Mouse (Mus musculus) MEL (cell line): ENCODE data around the gene Fam20c. TPM values are rescaled to one million over a fixed set of nuclear protein-coding genes. Genes with fewer than 3 reads are reported as not detected.

Experiments
- DNase-seq: peaks from one replicate; pipeline ENCODE4 v3.0.0; 2011; ENCODE audit warnings: low read depth, low spot score
- H3K27ac ChIP-seq: 2 replicates; pipeline ENCODE4 v1.5.1; 2012; ENCODE audit warnings: low read depth, mild to moderate bottlenecking, control low read depth, low read length, moderate library complexity; ENCODE audit not compliant: control insufficient read depth
- H3K27me3 ChIP-seq, 2 experiments: fragments of 150-350 bp in 1 of 2; sonication (generic) in 1 of 2; 2 replicates each; pipeline ENCODE4 v1.6.1; 2012; ENCODE audit warnings: low read length in 2 of 2, mild to moderate bottlenecking in 2 of 2, improper control_type of control experiment in 1 of 2, moderate library complexity in 1 of 2; ENCODE audit not compliant: insufficient read depth in 2 of 2, control insufficient read depth in 1 of 2
- H3K36me3 ChIP-seq, 2 experiments: 2 replicates each; pipeline ENCODE4 v1.6.1; 2012 to 2014; ENCODE audit warnings: low read length in 2 of 2, improper control_type of control experiment in 1 of 2, inconsistent platforms in 1 of 2, mild to moderate bottlenecking in 1 of 2; ENCODE audit not compliant: insufficient read depth in 2 of 2, control insufficient read depth in 1 of 2
- H3K4me1 ChIP-seq, 2 experiments: fragments of 150-350 bp in 1 of 2; sonication (generic) in 1 of 2; 2 replicates each; pipeline ENCODE4 v1.6.1; 2012; ENCODE audit warnings: low read length in 2 of 2, improper control_type of control experiment in 1 of 2, mild to moderate bottlenecking in 1 of 2; ENCODE audit not compliant: insufficient read depth in 2 of 2, control insufficient read depth in 1 of 2
- H3K4me3 ChIP-seq, 2 experiments: fragments of 150-350 bp in 1 of 2; sonication (generic) in 1 of 2; 2 replicates each; pipeline ENCODE4 v1.5.1; 2012; ENCODE audit warnings: low read depth in 2 of 2, low read length in 2 of 2, mild to moderate bottlenecking in 2 of 2, moderate library complexity in 2 of 2, control low read depth in 1 of 2, improper control_type of control experiment in 1 of 2; ENCODE audit not compliant: control insufficient read depth in 1 of 2, insufficient read depth in 1 of 2
- H3K79me2 ChIP-seq: 2 replicates; pipeline ENCODE4 v1.6.1; 2012; ENCODE audit warnings: mild to moderate bottlenecking, low read length, moderate library complexity; ENCODE audit not compliant: control insufficient read depth, poor library complexity, insufficient read depth
- H3K9ac ChIP-seq: 2 replicates; pipeline ENCODE4 v1.6.1; 2012; ENCODE audit warnings: low read depth, mild to moderate bottlenecking, control low read depth, low read length, moderate library complexity; ENCODE audit not compliant: control insufficient read depth, poor library complexity, severe bottlenecking
- H3K9me3 ChIP-seq: fragments of 150-350 bp; sonication (generic); replicated peaks from 2 replicates; pipeline ENCODE4 v1.6.1; 2012; ENCODE audit warnings: mild to moderate bottlenecking, low read length, improper control_type of control experiment, moderate library complexity; ENCODE audit not compliant: insufficient read depth
- BHLHE40 ChIP-seq: IDR thresholded peaks from 2 replicates; pipeline ENCODE4 v1.6.1; 2012; ENCODE audit warnings: low read depth, mild to moderate bottlenecking, inconsistent platforms, low read length, improper control_type of control experiment, borderline replicate concordance
- CHD1 ChIP-seq: IDR thresholded peaks from 2 replicates; pipeline ENCODE4 v1.6.1; 2012; ENCODE audit warnings: low read depth, mild to moderate bottlenecking, inconsistent platforms, low read length, improper control_type of control experiment
- CHD2 ChIP-seq: IDR thresholded peaks from 2 replicates; pipeline ENCODE4 v1.6.1; 2011; ENCODE audit warnings: low read length, improper control_type of control experiment
- CTCF ChIP-seq, 3 experiments: IDR thresholded peaks in 2 of 3; conservative IDR thresholded peaks in 1 of 3; 2 replicates each; pipeline ENCODE4 v1.5.1; 2011 to 2012; ENCODE audit warnings: low read length in 3 of 3, low read depth in 2 of 3, mild to moderate bottlenecking in 2 of 3, improper control_type of control experiment in 1 of 3, inconsistent platforms in 1 of 3, mixed read lengths in 1 of 3, moderate library complexity in 1 of 3; ENCODE audit not compliant: control insufficient read depth in 1 of 3, insufficient read depth in 1 of 3, poor library complexity in 1 of 3, severe bottlenecking in 1 of 3
- ETS1 ChIP-seq: IDR thresholded peaks from 2 replicates; pipeline ENCODE4 v1.6.1; 2012; ENCODE audit warnings: low read depth, mild to moderate bottlenecking, inconsistent platforms, low read length, improper control_type of control experiment, moderate library complexity
- HCFC1 ChIP-seq: IDR thresholded peaks from 2 replicates; pipeline ENCODE4 v1.6.1; 2012; ENCODE audit warnings: low read depth, mild to moderate bottlenecking, inconsistent platforms, low read length, improper control_type of control experiment, moderate library complexity
- KAT2A ChIP-seq: conservative IDR thresholded peaks from 2 replicates; pipeline ENCODE4 v1.6.1; 2012; ENCODE audit warnings: low read depth, low read length, improper control_type of control experiment, inconsistent platforms
- MEF2A ChIP-seq: IDR thresholded peaks from 2 replicates; pipeline ENCODE4 v1.6.1; 2014; ENCODE audit warnings: low read depth, mild to moderate bottlenecking, inconsistent platforms, low read length, improper control_type of control experiment; ENCODE audit not compliant: poor library complexity, insufficient replicate concordance, severe bottlenecking; ENCODE audit errors: extremely low read depth
- MYB ChIP-seq: IDR thresholded peaks from 2 replicates; pipeline ENCODE4 v1.6.1; 2011; ENCODE audit warnings: mild to moderate bottlenecking, low read depth, low read length, improper control_type of control experiment
- MYC ChIP-seq: IDR thresholded peaks from 2 replicates; pipeline ENCODE4 v1.6.1; 2011; ENCODE audit warnings: low read depth, mild to moderate bottlenecking, low read length, improper control_type of control experiment, moderate library complexity
- NRF1 ChIP-seq: IDR thresholded peaks from 2 replicates; pipeline ENCODE4 v1.6.1; 2014; ENCODE audit warnings: low read depth, mild to moderate bottlenecking, inconsistent platforms, low read length, improper control_type of control experiment, moderate library complexity; ENCODE audit not compliant: poor library complexity, insufficient read depth, severe bottlenecking
- POLR2A ChIP-seq, 2 experiments: IDR thresholded peaks; 2 replicates each; pipeline ENCODE4 v1.6.1; 2011 to 2012; ENCODE audit warnings: low read length in 2 of 2, mild to moderate bottlenecking in 2 of 2, control low read depth in 1 of 2, improper control_type of control experiment in 1 of 2, low read depth in 1 of 2, moderate library complexity in 1 of 2; ENCODE audit not compliant: control insufficient read depth in 1 of 2, insufficient read depth in 1 of 2, poor library complexity in 1 of 2
- POLR2AphosphoS2 ChIP-seq: IDR thresholded peaks from 2 replicates; pipeline ENCODE4 v1.6.1; 2011; ENCODE audit warnings: low read length, improper control_type of control experiment
- RAD21 ChIP-seq: IDR thresholded peaks from 2 replicates; pipeline ENCODE4 v1.6.1; 2011; ENCODE audit warnings: mild to moderate bottlenecking, low read depth, low read length, improper control_type of control experiment
- SIN3A ChIP-seq: IDR thresholded peaks from 2 replicates; pipeline ENCODE4 v1.6.1; 2012; ENCODE audit warnings: low read length, improper control_type of control experiment, inconsistent platforms
- SMC3 ChIP-seq: IDR thresholded peaks from 2 replicates; pipeline ENCODE4 v1.6.1; 2011; ENCODE audit warnings: low read depth, low read length, improper control_type of control experiment
- TBP ChIP-seq: IDR thresholded peaks from 2 replicates; pipeline ENCODE4 v1.8.0; 2011; ENCODE audit warnings: low read depth, low read length, improper control_type of control experiment
- TCF12 ChIP-seq: IDR thresholded peaks from 2 replicates; pipeline ENCODE4 v1.6.1; 2014; ENCODE audit warnings: low read depth, mild to moderate bottlenecking, inconsistent platforms, low read length, improper control_type of control experiment, moderate library complexity
- ZC3H11A ChIP-seq: IDR thresholded peaks from 2 replicates; pipeline ENCODE4 v1.6.1; 2012; ENCODE audit warnings: low read depth, mild to moderate bottlenecking, inconsistent platforms, low read length, improper control_type of control experiment
- ZKSCAN1 ChIP-seq: IDR thresholded peaks from 2 replicates; pipeline ENCODE4 v1.6.1; 2012; ENCODE audit warnings: low read depth, mild to moderate bottlenecking, inconsistent platforms, low read length, improper control_type of control experiment, moderate library complexity
- polyA plus RNA-seq, 2 experiments: library from polyadenylated mRNA; stranded (reverse) in 1 of 2; unstranded in 1 of 2; fragments of >175 nt in 1 of 2; fragments of >200 nt in 1 of 2; gene quantifications; 2 replicates each; pipeline versions ENCODE4 v1.2.1 to v1.2.4; 2012; ENCODE audit warnings: low replicate concordance in 2 of 2, low read depth in 1 of 2; ENCODE audit not compliant: insufficient read length in 2 of 2, insufficient read depth in 1 of 2, missing spikeins in 1 of 2
- total RNA-seq: library from RNA; depleted of rRNA; stranded (reverse); fragments of 300-350 nt; gene quantifications from 2 replicates; pipeline ENCODE4 v1.2.3, GENCODE M21; 2012

Fam20c gene
- total and polyA plus RNA-seq, 3 experiments: not detected

GRCm38 (mm10) chr5:138755453-138756301 is 1.4 kb downstream of the Fam20c start:
- no peak for DNase-seq
- Histone ChIP-seq H3K4me1 (no peaks in the 10 kb centered on the region), H3K4me3 (no peak overlapping the region), H3K27ac (no peak overlapping the region), H3K79me2 (no peaks in the 10 kb centered on the region), H3K9ac (no peak overlapping the region), H3K9me3 (no peaks in the 10 kb centered on the region), H3K27me3 (no peaks in the 10 kb centered on the region), H3K36me3 (no peaks in the 10 kb centered on the region)
- TF ChIP-seq TBP: no peak
- TF ChIP-seq MEF2A: no peak
- TF ChIP-seq CHD2: no peak
- TF ChIP-seq CTCF (IDR thresholded peaks at IDR 0.05 in 2 of 3, conservative IDR thresholded peaks at IDR 0.05 in 1 of 3; ENCODE audit: control insufficient read depth in 1 of 3, insufficient read depth in 1 of 3, low read depth in 2 of 3, low read length in 3 of 3, poor library complexity in 1 of 3, severe bottlenecking in 1 of 3): no peak
- no peak for TF ChIP-seq MYB
- TF ChIP-seq TCF12: no peak
- no peak for TF ChIP-seq HCFC1
- no peak for TF ChIP-seq SMC3
- TF ChIP-seq MYC: no peak
- TF ChIP-seq ZKSCAN1: no peak
- TF ChIP-seq POLR2A (IDR thresholded peaks at IDR 0.05; ENCODE audit: control insufficient read depth in 1 of 2, insufficient read depth in 1 of 2, low read depth in 1 of 2, low read length in 2 of 2, poor library complexity in 1 of 2): no peak
- no peak for TF ChIP-seq POLR2AphosphoS2

- H3K27ac ChIP-seq: no peak overlapping the region
- H3K9me3 ChIP-seq: no peaks in the 10 kb centered on the region
- no peaks in the 10 kb centered on the region for H3K36me3 ChIP-seq
- TF ChIP-seq CHD1 (no peak), SMC3 (no peak), KAT2A (no peak), ETS1 (no peak), BHLHE40 (no peak), NRF1 (no peak), POLR2A (IDR thresholded peaks at IDR 0.05; ENCODE audit: control insufficient read depth in 1 of 2, insufficient read depth in 1 of 2, low read depth in 1 of 2, low read length in 2 of 2, poor library complexity in 1 of 2) (no peak), RAD21 (no peak), ZC3H11A (no peak), ZKSCAN1 (no peak), SIN3A (no peak), TCF12 (no peak)
- no peak overlapping the region for H3K9ac ChIP-seq
- H3K4me3 ChIP-seq: no peak overlapping the region
- DNase-seq: no peak
- H3K27me3 ChIP-seq: no peaks in the 10 kb centered on the region
- H3K4me1 ChIP-seq: no peaks in the 10 kb centered on the region
- H3K79me2 ChIP-seq: no peaks in the 10 kb centered on the region
Observed at GRCm38 (mm10) chr5:138756311-138757085, 2.2 kb downstream of the Fam20c start.
